Mouse (Mus musculus): ENCODE measurements around the gene Ptp4a2. TPM values are rescaled to one million over a fixed set of nuclear protein-coding genes. Genes with fewer than 3 reads are reported as not detected.

Ptp4a2 gene
- polyA plus RNA-seq, 1 experiment from 2014 or later = 289 TPM

DNA sequence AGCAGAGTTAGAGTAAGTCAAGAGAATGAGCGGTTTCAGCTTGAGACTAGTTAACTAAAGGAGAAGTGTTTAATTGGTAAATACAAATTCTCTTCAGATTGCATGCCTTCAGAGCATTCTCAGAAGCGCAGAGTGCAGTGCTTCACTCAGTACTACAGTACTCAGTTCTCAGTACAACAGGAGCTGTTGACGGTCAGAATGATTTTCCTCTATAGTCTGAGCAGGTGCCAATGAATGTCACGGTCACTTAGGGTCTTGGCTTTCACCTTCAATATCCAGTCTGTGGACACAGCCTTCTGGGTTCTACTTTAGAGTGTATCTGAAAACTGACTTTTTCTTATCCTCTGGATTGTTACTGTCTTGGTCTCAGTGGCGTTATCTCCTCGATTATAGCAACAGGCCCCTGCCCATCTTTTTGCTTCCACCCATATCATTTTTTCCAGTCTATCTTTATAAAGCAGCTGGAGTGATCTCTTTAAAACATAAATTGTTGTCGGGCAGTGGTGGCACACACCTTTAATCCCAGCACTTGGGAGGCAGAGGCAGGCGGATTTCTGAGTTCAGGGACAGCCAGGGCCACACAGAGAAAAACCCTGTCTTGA lies 19.4 kb downstream of the Ptp4a2 start:
- ATAC-seq = no peak
- no peak overlapping the region for H3K9ac ChIP-seq (ENCODE audit: low read depth, low read length)
- H3K27ac ChIP-seq (ENCODE audit: low read length) = no peak overlapping the region
- H3K27me3 ChIP-seq (replicated peaks; ENCODE audit: control insufficient read depth, insufficient read depth, low read length) = no peaks in the 10 kb centered on the region
- peaks cover 21% of the 10 kb centered on the region for H3K4me1 ChIP-seq (ENCODE audit: control insufficient read depth, insufficient read depth, low read length)
- no peak overlapping the region for H3K4me3 ChIP-seq (ENCODE audit: low read length)
- WGBS = 88% methylated on average over 8 of the region's 8 CpGs
- no peaks in the 10 kb centered on the region for H3K9me3 ChIP-seq (ENCODE audit: control insufficient read depth, low read length)
- no peaks in the 10 kb centered on the region for H3K36me3 ChIP-seq (ENCODE audit: control insufficient read depth, insufficient read depth, low read length)
- no peak overlapping the region for H3K4me2 ChIP-seq (ENCODE audit: low read depth, low read length)

DNA sequence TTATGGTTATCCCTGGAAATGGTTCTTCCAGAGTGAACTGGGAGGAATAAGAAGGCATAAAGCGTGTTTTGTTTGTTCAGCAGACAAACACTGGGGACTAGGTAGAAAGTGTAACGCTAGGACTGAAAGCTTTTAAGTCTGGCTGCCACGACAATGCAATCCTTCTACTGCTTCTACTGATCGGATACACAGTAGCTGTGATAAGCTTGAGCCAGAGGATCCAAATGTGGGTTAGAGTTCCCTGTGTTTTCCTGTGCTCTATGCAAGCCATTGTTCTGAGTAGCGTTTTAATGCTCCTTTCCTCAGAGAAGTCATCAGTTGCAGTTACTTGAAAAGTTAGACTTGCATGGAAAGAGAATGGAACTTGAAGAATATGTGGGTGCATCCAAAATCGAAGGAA lies 23.6 kb downstream of the Ptp4a2 start:
- Histone ChIP-seq H3K4me2 (ENCODE audit: low read depth, low read length) (no peak overlapping the region), H3K9me3 (ENCODE audit: control insufficient read depth, low read length) (no peaks in the 10 kb centered on the region), H3K36me3 (ENCODE audit: control insufficient read depth, insufficient read depth, low read length) (no peaks in the 10 kb centered on the region), H3K4me1 (ENCODE audit: control insufficient read depth, insufficient read depth, low read length) (peaks cover 16% of the 10 kb centered on the region), H3K9ac (ENCODE audit: low read depth, low read length) (no peak overlapping the region), H3K27ac (ENCODE audit: low read length) (no peak overlapping the region), H3K27me3 (replicated peaks; ENCODE audit: control insufficient read depth, insufficient read depth, low read length) (no peaks in the 10 kb centered on the region), H3K4me3 (ENCODE audit: low read length) (no peak overlapping the region)
- no peak for ATAC-seq
- 52% methylated on average over 6 of the region's 6 CpGs for WGBS

DNA sequence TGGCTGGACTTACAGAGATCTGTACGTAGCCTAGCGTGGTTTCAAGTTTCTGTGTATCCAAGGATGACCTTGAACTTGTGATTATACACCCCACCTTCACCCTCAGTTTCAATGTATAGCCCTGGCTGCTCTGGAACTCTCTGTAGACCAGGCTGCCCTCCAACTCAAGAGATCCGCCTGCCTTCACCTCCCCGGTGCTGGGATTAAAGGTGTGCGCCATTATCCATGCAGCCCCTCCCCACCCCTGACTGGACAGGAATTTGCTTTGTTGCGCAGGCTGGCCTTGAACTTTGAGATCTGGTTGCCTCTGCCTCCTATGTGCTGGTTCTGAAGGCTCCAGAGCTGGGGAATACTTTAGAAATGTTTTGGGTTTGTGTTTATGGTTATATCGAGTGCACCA lies 24.3 kb downstream of the Ptp4a2 start:
- Histone ChIP-seq H3K27me3 (replicated peaks; ENCODE audit: control insufficient read depth, insufficient read depth, low read length) (no peaks in the 10 kb centered on the region), H3K4me3 (ENCODE audit: low read length) (no peak overlapping the region), H3K4me1 (ENCODE audit: control insufficient read depth, insufficient read depth, low read length) (peaks cover 12% of the 10 kb centered on the region), H3K36me3 (ENCODE audit: control insufficient read depth, insufficient read depth, low read length) (no peaks in the 10 kb centered on the region), H3K9me3 (ENCODE audit: control insufficient read depth, low read length) (no peaks in the 10 kb centered on the region), H3K27ac (ENCODE audit: low read length) (no peak overlapping the region), H3K9ac (ENCODE audit: low read depth, low read length) (no peak overlapping the region), H3K4me2 (ENCODE audit: low read depth, low read length) (no peak overlapping the region)
- no peak for ATAC-seq
- 78% methylated on average over 7 of the region's 7 CpGs for WGBS

DNA sequence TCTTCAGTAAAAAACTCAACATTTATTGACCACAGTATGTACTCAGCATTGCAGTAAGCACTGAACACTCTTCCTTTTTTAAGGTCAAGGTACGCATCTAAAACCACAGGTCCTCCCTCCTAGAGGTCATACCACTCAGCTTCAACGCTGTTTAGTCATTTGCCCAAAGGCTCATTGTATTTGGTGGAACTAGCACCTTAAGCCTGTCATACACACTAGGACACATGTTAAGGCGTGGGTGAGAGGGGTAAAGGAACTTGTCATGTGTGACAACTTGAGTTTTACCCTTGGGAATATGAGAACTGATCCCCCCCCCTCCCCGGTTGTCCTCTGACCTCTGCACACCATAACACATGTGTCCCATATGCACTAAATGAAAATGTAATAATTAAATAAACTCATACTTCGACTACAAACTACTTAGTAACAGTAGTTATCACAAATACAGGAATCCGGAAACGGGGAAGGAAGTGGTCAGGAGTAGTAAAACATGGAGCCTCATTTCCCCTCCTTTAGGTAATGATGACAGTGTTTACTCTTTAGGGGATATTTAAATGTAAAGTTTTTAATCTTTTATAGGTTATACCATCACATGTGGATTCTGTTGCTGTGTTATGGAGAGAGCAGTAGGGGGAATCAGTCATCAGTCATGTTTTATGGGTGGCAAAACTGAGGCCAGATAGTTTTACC lies 29.0 kb downstream of the Ptp4a2 start:
- ATAC-seq = no peak
- no peak overlapping the region for H3K4me3 ChIP-seq (ENCODE audit: low read length)
- H3K36me3 ChIP-seq (ENCODE audit: control insufficient read depth, insufficient read depth, low read length) = 0 out of 2 replicates have a peak, but pooled peaks cover 15% of the 10 kb centered on the region
- H3K9ac ChIP-seq (ENCODE audit: low read depth, low read length) = no peak overlapping the region
- H3K9me3 ChIP-seq (ENCODE audit: control insufficient read depth, low read length) = no peaks in the 10 kb centered on the region
- H3K27ac ChIP-seq (ENCODE audit: low read length) = no peak overlapping the region
- 92% methylated on average over 7 of the region's 7 CpGs for WGBS
- H3K27me3 ChIP-seq (replicated peaks; ENCODE audit: control insufficient read depth, insufficient read depth, low read length) = no peaks in the 10 kb centered on the region
- peaks cover 4% of the 10 kb centered on the region; the same call in 1 of the 2 replicates for H3K4me1 ChIP-seq (ENCODE audit: control insufficient read depth, insufficient read depth, low read length)
- H3K4me2 ChIP-seq (ENCODE audit: low read depth, low read length) = no peak overlapping the region

DNA sequence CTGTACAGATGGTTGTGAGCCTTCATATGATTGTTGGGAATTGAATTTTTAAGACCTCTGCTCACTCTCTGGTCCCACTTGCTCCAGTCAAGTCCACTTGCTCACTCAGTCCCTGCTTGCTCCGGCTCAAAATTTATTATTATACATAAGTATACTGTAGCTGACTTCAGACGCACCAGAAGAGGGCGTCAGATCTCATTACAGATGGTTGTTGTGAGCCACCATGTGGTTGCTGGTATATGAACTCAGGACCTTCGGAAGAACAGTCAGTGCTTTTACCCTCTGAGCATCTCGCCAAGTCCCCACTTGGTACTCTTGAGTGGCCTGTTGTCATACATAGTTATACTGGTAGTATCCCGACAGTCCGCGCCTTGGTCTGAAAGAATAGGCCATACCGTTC lies 35.8 kb downstream of the Ptp4a2 start:
- no peak for ATAC-seq
- peaks cover 17% of the 10 kb centered on the region for H3K36me3 ChIP-seq (ENCODE audit: control insufficient read depth, insufficient read depth, low read length)

DNA sequence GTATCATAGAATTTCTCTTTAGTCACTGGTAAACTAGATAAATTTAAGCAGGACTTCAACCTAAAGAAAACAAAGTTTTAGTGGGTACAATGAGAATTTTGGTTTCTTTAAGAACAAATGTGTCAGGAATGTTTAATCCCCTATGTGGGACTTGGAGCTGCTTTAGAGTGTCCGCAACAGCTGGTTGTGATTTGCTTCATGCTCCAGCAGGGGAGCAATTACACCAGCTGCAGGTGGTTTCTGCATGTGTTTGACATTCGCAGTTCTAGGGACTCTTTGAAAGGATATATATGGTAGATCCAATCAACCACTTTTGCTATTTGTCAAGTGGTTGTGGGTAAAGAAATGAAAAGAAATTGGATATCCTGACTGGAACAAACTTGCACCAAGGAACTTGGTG lies 39.5 kb downstream of the Ptp4a2 start:
- no peak overlapping the region for H3K4me3 ChIP-seq (ENCODE audit: low read length)
- no peak for ATAC-seq
- 87% methylated on average over 2 of the region's 2 CpGs for WGBS
- no peaks in the 10 kb centered on the region for H3K4me1 ChIP-seq (ENCODE audit: control insufficient read depth, insufficient read depth, low read length)
- no peak overlapping the region for H3K27ac ChIP-seq (ENCODE audit: low read length)
- H3K36me3 ChIP-seq (ENCODE audit: control insufficient read depth, insufficient read depth, low read length) = peaks cover 10% of the 10 kb centered on the region
- no peak overlapping the region for H3K4me2 ChIP-seq (ENCODE audit: low read depth, low read length)
- H3K9me3 ChIP-seq (ENCODE audit: control insufficient read depth, low read length) = no peaks in the 10 kb centered on the region
- H3K9ac ChIP-seq (ENCODE audit: low read depth, low read length) = no peak overlapping the region
- no peaks in the 10 kb centered on the region for H3K27me3 ChIP-seq (replicated peaks; ENCODE audit: control insufficient read depth, insufficient read depth, low read length)

More for the DNA sequence above, 35.8 kb downstream of the Ptp4a2 start:
- no peaks in the 10 kb centered on the region for H3K4me1 ChIP-seq (ENCODE audit: control insufficient read depth, insufficient read depth, low read length)
- H3K27me3 ChIP-seq (replicated peaks; ENCODE audit: control insufficient read depth, insufficient read depth, low read length) = no peaks in the 10 kb centered on the region
- H3K4me2 ChIP-seq (ENCODE audit: low read depth, low read length) = no peak overlapping the region
- no peak overlapping the region for H3K27ac ChIP-seq (ENCODE audit: low read length)
- H3K9me3 ChIP-seq (ENCODE audit: control insufficient read depth, low read length) = no peaks in the 10 kb centered on the region
- no peak overlapping the region for H3K9ac ChIP-seq (ENCODE audit: low read depth, low read length)
- WGBS = 84% methylated on average over 9 of the region's 9 CpGs
- no peak overlapping the region for H3K4me3 ChIP-seq (ENCODE audit: low read length)

DNA sequence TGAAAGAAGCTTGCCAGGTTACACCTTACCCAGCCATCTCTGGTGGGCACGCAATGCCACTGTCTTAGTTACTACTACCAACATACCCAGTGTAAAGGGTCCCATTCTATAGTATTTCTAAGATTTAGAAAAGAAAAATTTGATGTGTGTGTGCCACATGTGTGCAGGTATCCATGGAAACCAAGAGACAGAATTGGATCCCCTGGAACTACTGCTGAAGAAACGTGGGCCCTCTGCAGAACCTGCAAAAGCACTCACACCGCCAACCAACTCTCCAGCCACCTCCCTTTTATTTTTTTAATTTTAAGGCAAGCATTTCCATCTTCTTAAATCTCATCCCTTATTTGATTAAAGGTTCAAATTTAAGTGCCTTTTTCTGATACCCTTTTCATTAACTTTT lies 40.8 kb downstream of the Ptp4a2 start:
- 83% methylated on average over 3 of the region's 3 CpGs for WGBS
- no peak overlapping the region for H3K4me2 ChIP-seq (ENCODE audit: low read depth, low read length)
- H3K9me3 ChIP-seq (ENCODE audit: control insufficient read depth, low read length) = no peaks in the 10 kb centered on the region
- H3K9ac ChIP-seq (ENCODE audit: low read depth, low read length) = no peak overlapping the region
- ATAC-seq = no peak
- no peak overlapping the region for H3K27ac ChIP-seq (ENCODE audit: low read length)
- H3K4me3 ChIP-seq (ENCODE audit: low read length) = no peak overlapping the region
- H3K27me3 ChIP-seq (replicated peaks; ENCODE audit: control insufficient read depth, insufficient read depth, low read length) = no peaks in the 10 kb centered on the region
- no peaks in the 10 kb centered on the region for H3K4me1 ChIP-seq (ENCODE audit: control insufficient read depth, insufficient read depth, low read length)
- peaks cover 7% of the 10 kb centered on the region; the same call in 1 of the 2 replicates for H3K36me3 ChIP-seq (ENCODE audit: control insufficient read depth, insufficient read depth, low read length)

DNA sequence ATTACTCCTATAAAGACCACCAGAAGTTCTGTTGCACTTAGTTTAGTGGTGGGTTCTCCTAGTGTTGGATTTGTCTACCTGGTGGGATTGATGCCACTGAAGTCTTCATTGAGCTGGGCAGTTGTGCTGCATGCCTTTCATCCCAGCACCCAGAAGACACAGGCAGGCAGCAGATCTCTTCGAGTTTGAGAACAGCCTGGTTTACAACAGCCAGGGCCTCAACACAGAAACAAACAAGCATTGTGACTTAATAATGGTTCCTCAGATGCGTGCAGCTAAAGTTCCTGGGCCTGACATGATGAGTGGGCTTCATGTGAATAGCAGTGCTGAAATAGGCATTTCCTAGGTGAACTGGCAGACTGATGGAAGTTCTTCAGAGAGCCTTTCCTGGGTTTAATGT lies 42.0 kb downstream of the Ptp4a2 start:
- Histone ChIP-seq H3K4me2 (ENCODE audit: low read depth, low read length) (no peak overlapping the region), H3K36me3 (ENCODE audit: control insufficient read depth, insufficient read depth, low read length) (peaks cover 4% of the 10 kb centered on the region; the same call in 1 of the 2 replicates), H3K27ac (ENCODE audit: low read length) (no peak overlapping the region), H3K4me1 (ENCODE audit: control insufficient read depth, insufficient read depth, low read length) (no peaks in the 10 kb centered on the region), H3K4me3 (ENCODE audit: low read length) (no peak overlapping the region), H3K9me3 (ENCODE audit: control insufficient read depth, low read length) (no peaks in the 10 kb centered on the region), H3K9ac (ENCODE audit: low read depth, low read length) (no peak overlapping the region), H3K27me3 (replicated peaks; ENCODE audit: control insufficient read depth, insufficient read depth, low read length) (no peaks in the 10 kb centered on the region)
- WGBS = 71% methylated on average over 2 of the region's 2 CpGs
- ATAC-seq = no peak

DNA sequence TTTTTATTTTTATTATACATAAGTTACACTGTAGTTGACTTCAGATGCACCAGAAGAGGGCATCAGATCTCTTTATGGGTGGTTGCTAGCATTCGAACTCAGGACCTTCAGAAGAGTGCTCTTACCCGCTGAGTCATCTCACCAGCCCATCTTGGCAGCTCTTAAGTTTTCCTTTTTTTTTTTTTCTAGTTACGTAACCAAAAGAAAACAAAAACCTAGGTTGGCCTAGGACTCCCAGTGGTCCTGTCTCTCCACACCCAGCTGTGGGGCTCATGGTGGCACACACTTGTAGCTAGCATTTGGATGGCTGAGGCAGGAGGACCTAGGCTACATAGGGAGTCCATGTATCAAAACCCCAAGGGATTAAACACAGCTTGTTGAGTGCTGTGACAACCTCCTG lies 43.0 kb downstream of the Ptp4a2 start:
- Histone ChIP-seq H3K27ac (ENCODE audit: low read length) (no peak overlapping the region), H3K9ac (ENCODE audit: low read depth, low read length) (no peak overlapping the region), H3K27me3 (replicated peaks; ENCODE audit: control insufficient read depth, insufficient read depth, low read length) (no peaks in the 10 kb centered on the region), H3K4me1 (ENCODE audit: control insufficient read depth, insufficient read depth, low read length) (no peaks in the 10 kb centered on the region), H3K4me3 (ENCODE audit: low read length) (no peak overlapping the region), H3K9me3 (ENCODE audit: control insufficient read depth, low read length) (no peaks in the 10 kb centered on the region), H3K36me3 (ENCODE audit: control insufficient read depth, insufficient read depth, low read length) (peaks cover 4% of the 10 kb centered on the region; the same call in 1 of the 2 replicates), H3K4me2 (ENCODE audit: low read depth, low read length) (no peak overlapping the region)
- WGBS = 97% methylated on average over 3 of the region's 3 CpGs
- ATAC-seq = no peak

Measured in intestine, embryonic 16.5 days (tissue).